Mouse (Mus musculus) cortical plate, adult 2 months (tissue): ENCODE results near the gene Spata6.

Experiments used
- CTCF ChIP-seq: fragments of 200-500 bp; IDR thresholded peaks from 2 replicates; pipeline ENCODE4 v1.5.1; 2011; ENCODE audit warnings: mild to moderate bottlenecking, control low read depth, low read length; ENCODE audit not compliant: insufficient read depth; ENCODE audit errors: extremely low read depth
- POLR2A ChIP-seq: fragments of 200-500 bp; IDR thresholded peaks from 2 replicates; pipeline ENCODE4 v1.6.1; 2011; ENCODE audit warnings: mild to moderate bottlenecking, low read length, control low read depth; ENCODE audit not compliant: insufficient read depth; ENCODE audit errors: extremely low read depth

- TF ChIP-seq POLR2A = no peak
- no peak for TF ChIP-seq CTCF
Observed at GRCm38 (mm10) chr4:111838882-111839281, 119.1 kb downstream of the Spata6 start.
